Mouse (Mus musculus): ENCODE measurements around the gene Tpsab1. TPM values are rescaled to one million over a fixed set of nuclear protein-coding genes. Genes with fewer than 3 reads are reported as not detected.

The Tpsab1 gene
- not detected in 2 replicates for polyA plus RNA-seq (2015; fragmentation: Nextera tagmentation; extraction: Ambion mirVana)

- Histone ChIP-seq H3K27me3 (replicated peaks) (no peaks in the 10 kb centered on the region; the same call in 1 of the 2 replicates), H3K27ac (no peak within 1 kb of the TSS), H3K4me2 (replicated peaks) (no peak within 1 kb of the TSS), H3K4me3 (replicated peaks) (no peak within 1 kb of the TSS), H3K9ac (no peak within 1 kb of the TSS), H3K36me3 (no peaks in the 10 kb centered on the region), H3K9me3 (no peaks in the 10 kb centered on the region), H3K4me1 (replicated peaks) (no peaks in the 10 kb centered on the region)
- WGBS, result 94% methylated on average over 4 of the region's 4 CpGs
- no peak for ATAC-seq
Observed at GRCm38 (mm10) chr17:25345462-25345861, at the start of gene Tpsab1. Gene Tpsab1, minus strand, starts transcription at chr17:25345562.

- Histone ChIP-seq H3K4me1 (replicated peaks) (0 out of 2 replicates have a peak, but pooled peaks cover 3% of the 10 kb centered on the region), H3K4me2 (replicated peaks) (no peak overlapping the region), H3K27me3 (replicated peaks) (no peaks in the 10 kb centered on the region), H3K4me3 (replicated peaks) (no peak overlapping the region), H3K36me3 (no peaks in the 10 kb centered on the region; the same call in 1 of the 2 replicates), H3K27ac (no peak overlapping the region), H3K9me3 (no peaks in the 10 kb centered on the region), H3K9ac (no peak overlapping the region)
- ATAC-seq, result no peak
- 79% methylated on average over 4 of the region's 4 CpGs for WGBS
Observed at GRCm38 (mm10) chr17:25394526-25394925, 49.2 kb upstream of the Tpsab1 start.

GRCm38 (mm10) chr17:25374011-25374410, 28.6 kb upstream of the Tpsab1 start:
- Histone ChIP-seq H3K4me1 (replicated peaks) (peaks cover 10% of the 10 kb centered on the region), H3K4me2 (replicated peaks) (no peak overlapping the region), H3K36me3 (no peaks in the 10 kb centered on the region; the same call in 1 of the 2 replicates), H3K9ac (no peak overlapping the region), H3K27ac (no peak overlapping the region), H3K9me3 (no peaks in the 10 kb centered on the region), H3K27me3 (replicated peaks) (no peaks in the 10 kb centered on the region), H3K4me3 (replicated peaks) (no peak overlapping the region)
- no peak for ATAC-seq
- 28% methylated on average over 9 of the region's 9 CpGs for WGBS

GRCm38 (mm10) chr17:25372491-25372890, 27.1 kb upstream of the Tpsab1 start:
- H3K4me2 ChIP-seq (replicated peaks), result peak overlapping the region; percentile 11
- no peaks in the 10 kb centered on the region for H3K27me3 ChIP-seq (replicated peaks)
- no peaks in the 10 kb centered on the region for H3K9me3 ChIP-seq
- H3K4me1 ChIP-seq (replicated peaks), result peaks cover 10% of the 10 kb centered on the region
- no peaks in the 10 kb centered on the region; the same call in 1 of the 2 replicates for H3K36me3 ChIP-seq
- ATAC-seq, result peak; percentile 88
- 45% methylated on average over 8 of the region's 8 CpGs for WGBS
- H3K27ac ChIP-seq, result peak overlapping the region; percentile 23
- no peak overlapping the region for H3K4me3 ChIP-seq (replicated peaks)
- no peak overlapping the region for H3K9ac ChIP-seq

GRCm38 (mm10) chr17:25368973-25369372, 23.6 kb upstream of the Tpsab1 start, which contains the start of gene Tpsg1:
Gene Tpsg1, plus strand, starts transcription at chr17:25369273.
- Histone ChIP-seq H3K4me1 (replicated peaks) (peaks cover 10% of the 10 kb centered on the region), H3K4me2 (replicated peaks) (no peak within 1 kb of the TSS), H3K27me3 (replicated peaks) (no peaks in the 10 kb centered on the region), H3K9ac (no peak within 1 kb of the TSS), H3K36me3 (no peaks in the 10 kb centered on the region), H3K27ac (no peak within 1 kb of the TSS), H3K4me3 (replicated peaks) (no peak within 1 kb of the TSS), H3K9me3 (no peaks in the 10 kb centered on the region)
- no peak for ATAC-seq
- WGBS, result 78% methylated on average over 3 of the region's 3 CpGs

- no peak for ATAC-seq
- 0 out of 2 replicates have a peak, but pooled peaks cover 3% of the 10 kb centered on the region for H3K27me3 ChIP-seq (replicated peaks)
- WGBS, result 82% methylated on average over 2 of the region's 2 CpGs
- H3K4me1 ChIP-seq (replicated peaks), result 0 out of 2 replicates have a peak, but pooled peaks cover 2% of the 10 kb centered on the region
- no peaks in the 10 kb centered on the region for H3K36me3 ChIP-seq
- no peak within 1 kb of the TSS for H3K9ac ChIP-seq
- H3K9me3 ChIP-seq, result no peaks in the 10 kb centered on the region
- H3K4me3 ChIP-seq (replicated peaks), result no peak within 1 kb of the TSS
- no peak within 1 kb of the TSS for H3K4me2 ChIP-seq (replicated peaks)
- no peak within 1 kb of the TSS for H3K27ac ChIP-seq
Observed at GRCm38 (mm10) chr17:25366005-25366404, 20.6 kb upstream of the Tpsab1 start, which contains the start of gene Tpsb2. Gene Tpsb2, plus strand, starts transcription at chr17:25366305.

GRCm38 (mm10) chr17:25363726-25364125, 18.4 kb upstream of the Tpsab1 start:
- no peak for ATAC-seq
- WGBS, result 0% methylated on average over 1 of the region's 1 CpGs
- Histone ChIP-seq H3K36me3 (no peaks in the 10 kb centered on the region), H3K9me3 (no peaks in the 10 kb centered on the region), H3K9ac (no peak overlapping the region), H3K27me3 (replicated peaks) (0 out of 2 replicates have a peak, but pooled peaks cover 5% of the 10 kb centered on the region), H3K4me3 (replicated peaks) (no peak overlapping the region), H3K4me2 (replicated peaks) (no peak overlapping the region), H3K4me1 (replicated peaks) (no peaks in the 10 kb centered on the region), H3K27ac (no peak overlapping the region)

- Histone ChIP-seq H3K36me3 (no peaks in the 10 kb centered on the region), H3K27ac (no peak overlapping the region), H3K4me1 (replicated peaks) (no peaks in the 10 kb centered on the region), H3K4me2 (replicated peaks) (no peak overlapping the region), H3K9me3 (no peaks in the 10 kb centered on the region), H3K4me3 (replicated peaks) (no peak overlapping the region), H3K27me3 (replicated peaks) (0 out of 2 replicates have a peak, but pooled peaks cover 5% of the 10 kb centered on the region), H3K9ac (no peak overlapping the region)
- ATAC-seq, result no peak
- 79% methylated on average over 2 of the region's 2 CpGs for WGBS
Observed at GRCm38 (mm10) chr17:25361291-25361690, 15.9 kb upstream of the Tpsab1 start.

- Histone ChIP-seq H3K36me3 (no peaks in the 10 kb centered on the region), H3K27ac (no peak overlapping the region), H3K4me3 (replicated peaks) (no peak overlapping the region), H3K9me3 (no peaks in the 10 kb centered on the region), H3K9ac (no peak overlapping the region), H3K4me2 (replicated peaks) (no peak overlapping the region), H3K27me3 (replicated peaks) (no peaks in the 10 kb centered on the region), H3K4me1 (replicated peaks) (no peaks in the 10 kb centered on the region)
- ATAC-seq, result no peak
- whole genome bisulfite sequencing, result 37% methylated on average over 3 of the region's 3 CpGs
Observed at GRCm38 (mm10) chr17:25341490-25341889, 3.9 kb downstream of the Tpsab1 start.

- Histone ChIP-seq H3K36me3 (no peaks in the 10 kb centered on the region), H3K27me3 (replicated peaks) (no peaks in the 10 kb centered on the region), H3K9ac (no peak overlapping the region), H3K27ac (no peak overlapping the region), H3K9me3 (no peaks in the 10 kb centered on the region), H3K4me2 (replicated peaks) (no peak overlapping the region), H3K4me1 (replicated peaks) (no peaks in the 10 kb centered on the region), H3K4me3 (replicated peaks) (no peak overlapping the region)
- ATAC-seq, result no peak
- WGBS, result 87% methylated on average over 6 of the region's 6 CpGs
Observed at GRCm38 (mm10) chr17:25340003-25340402, 5.4 kb downstream of the Tpsab1 start.

- Histone ChIP-seq H3K27ac (no peak overlapping the region), H3K36me3 (no peaks in the 10 kb centered on the region), H3K4me3 (replicated peaks) (no peak overlapping the region), H3K4me2 (replicated peaks) (no peak overlapping the region), H3K9me3 (no peaks in the 10 kb centered on the region), H3K27me3 (replicated peaks) (0 out of 2 replicates have a peak, but pooled peaks cover 4% of the 10 kb centered on the region), H3K9ac (no peak overlapping the region), H3K4me1 (replicated peaks) (no peaks in the 10 kb centered on the region)
- no peak for ATAC-seq
- 73% methylated on average over 4 of the region's 4 CpGs for WGBS
Observed at GRCm38 (mm10) chr17:25338218-25338617, 7.1 kb downstream of the Tpsab1 start.

GRCm38 (mm10) chr17:25333943-25334342, 11.4 kb downstream of the Tpsab1 start:
- no peaks in the 10 kb centered on the region for H3K4me1 ChIP-seq (replicated peaks)
- 2% methylated on average over 8 of the region's 8 CpGs for WGBS
- H3K9ac ChIP-seq, result no peak overlapping the region
- H3K9me3 ChIP-seq, result no peaks in the 10 kb centered on the region
- ATAC-seq, result no peak
- no peaks in the 10 kb centered on the region for H3K36me3 ChIP-seq
- H3K4me2 ChIP-seq (replicated peaks), result no peak overlapping the region
- peaks cover 4% of the 10 kb centered on the region; the same call in 1 of the 2 replicates for H3K27me3 ChIP-seq (replicated peaks)
- H3K4me3 ChIP-seq (replicated peaks), result no peak overlapping the region
- no peak overlapping the region for H3K27ac ChIP-seq

GRCm38 (mm10) chr17:25332321-25332720, 13.0 kb downstream of the Tpsab1 start:
- ATAC-seq, result no peak
- 66% methylated on average over 9 of the region's 9 CpGs for WGBS

More at GRCm38 (mm10) chr17:25332321-25332720, 13.0 kb downstream of the Tpsab1 start:
- Histone ChIP-seq H3K36me3 (no peaks in the 10 kb centered on the region), H3K9me3 (no peaks in the 10 kb centered on the region), H3K27ac (no peak overlapping the region), H3K9ac (no peak overlapping the region), H3K4me1 (replicated peaks) (no peaks in the 10 kb centered on the region), H3K4me2 (replicated peaks) (no peak overlapping the region), H3K27me3 (replicated peaks) (peaks cover 4% of the 10 kb centered on the region; the same call in 1 of the 2 replicates), H3K4me3 (replicated peaks) (no peak overlapping the region)

Data from intestine, embryonic 15.5 days (tissue).